Mouse (Mus musculus): ENCODE data around the gene Dyrk1b.
"Not testable (repeated sequence)": the region's sequence is repeated elsewhere in the genome, so short reads cannot be mapped to it uniquely, and the experiment has no call there.

- TF ChIP-seq POLR2A (IDR thresholded peaks at IDR 0.05; ENCODE audit: borderline replicate concordance, low read depth, low read length); CTCF (IDR thresholded peaks at IDR 0.05; ENCODE audit: low read depth, low read length): not testable (repeated sequence)
These were observed 38.5 kb downstream of the Dyrk1b start for GRCm38 (mm10) chr7:28217811-28218210.
